Mouse (Mus musculus) T-helper 1 cell (primary cell): ENCODE measurements around the gene Gm44790.

Experiments used
- in situ Hi-C: fragments of 300-600 bp; cut with MboI, MseI; formaldehyde crosslinking; loops from one replicate; pipeline ENCODE4 v1.15.1; 2025; ENCODE audit warnings: high pct_unique_total_duplicates

Gm44790 gene

DNA sequence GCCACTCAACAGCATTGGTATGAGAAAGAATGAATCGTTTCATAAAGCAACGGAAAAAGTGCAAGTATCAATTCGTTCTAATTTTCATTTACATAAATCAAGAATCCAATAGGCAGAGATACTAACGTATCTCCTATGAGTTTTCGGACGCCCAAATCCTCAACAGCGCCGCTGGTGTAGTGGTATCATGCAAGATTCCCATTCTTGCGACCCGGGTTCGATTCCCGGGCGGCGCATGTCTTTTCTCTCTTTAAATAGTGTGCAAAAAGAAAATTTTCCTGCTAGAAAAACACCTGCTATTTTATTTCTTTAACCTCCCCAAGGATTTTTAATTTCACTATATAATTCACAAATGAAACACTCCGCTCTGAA, 22.7 kb upstream of the Gm44790 start:
- in situ Hi-C loops, result no loop called here

GRCm38 (mm10) chr6:86404100-86404861, 22.2 kb upstream of the Gm44790 start, which contains the start of gene Tia1:
TSS of gene Tia1 (plus strand) at chr6:86404219.
- in situ Hi-C loops, result no loop called here

DNA sequence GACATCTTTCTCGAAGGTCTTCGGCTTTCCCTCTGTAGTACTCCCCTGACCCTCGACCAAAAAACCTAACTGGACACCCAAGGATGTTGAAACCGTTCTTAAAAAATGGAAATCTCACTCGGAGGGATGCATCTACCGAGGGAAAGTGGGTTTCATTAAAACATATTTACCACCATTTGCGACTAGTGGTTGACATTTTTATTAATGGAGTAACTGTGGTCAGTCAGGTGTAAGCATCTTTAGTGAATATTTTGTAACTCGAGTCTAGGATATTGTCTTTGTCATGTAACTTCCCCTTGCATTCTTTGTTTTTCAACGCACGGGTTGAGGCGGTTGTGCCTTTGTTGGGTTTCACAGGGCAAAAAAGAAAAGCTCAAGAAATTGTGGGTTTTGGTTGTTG, 21.5 kb upstream of the Gm44790 start:
- in situ Hi-C loops, result no loop called here

DNA sequence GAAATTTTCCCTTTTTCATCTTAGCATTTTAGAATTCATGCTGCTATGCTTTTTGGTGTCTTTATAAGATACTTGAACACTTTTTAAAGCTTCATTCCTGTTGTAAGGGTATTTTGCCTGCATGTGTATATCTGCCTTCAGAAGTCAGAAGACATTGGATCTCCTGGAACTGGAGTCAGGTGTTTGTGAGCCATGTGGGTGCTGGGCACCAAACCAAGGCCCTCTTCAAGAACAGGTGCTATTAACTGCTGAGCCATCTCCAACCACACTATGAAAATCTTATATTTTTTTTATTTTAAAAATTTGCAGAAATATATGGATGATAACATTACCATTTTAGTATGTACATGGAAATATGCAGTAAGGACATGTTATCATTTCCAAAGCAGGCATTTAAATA, 20.2 kb upstream of the Gm44790 start:
- in situ Hi-C loops, result no loop called here

- in situ Hi-C loops, result no loop called here
Measured at GRCm38 (mm10) chr6:86418711-86419110, 7.7 kb upstream of the Gm44790 start.

- in situ Hi-C loops, result no loop called here
Measured at GRCm38 (mm10) chr6:86419239-86419638, 7.2 kb upstream of the Gm44790 start.

- in situ Hi-C loops, result no loop called here
Measured at GRCm38 (mm10) chr6:86420491-86420890, 6.0 kb upstream of the Gm44790 start.

DNA sequence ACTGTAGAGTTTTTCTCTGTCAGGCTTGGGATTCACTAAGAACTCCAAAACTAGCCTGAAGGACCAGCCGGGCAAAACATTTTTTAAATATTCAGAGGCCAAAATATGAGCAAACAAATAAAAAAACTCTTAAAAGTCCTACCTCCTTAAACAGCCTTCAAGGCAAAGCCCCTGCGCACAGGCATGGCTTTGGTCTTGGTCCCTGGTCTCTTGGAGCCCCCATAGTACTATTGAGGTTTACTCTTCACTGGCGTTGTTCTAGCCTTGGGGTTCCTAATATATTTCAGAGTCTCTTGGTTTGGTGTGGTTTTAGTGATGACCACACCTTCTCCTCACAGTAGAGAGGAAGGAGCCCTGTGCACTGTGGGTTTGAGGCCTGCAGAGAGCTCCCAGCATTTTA, 5.1 kb downstream of the Gm44790 start:
- in situ Hi-C loops, result no loop called here

- in situ Hi-C loops, result no loop called here
Measured at GRCm38 (mm10) chr6:86433696-86434095, 7.2 kb downstream of the Gm44790 start.

GRCm38 (mm10) chr6:86437711-86438110, 11.3 kb downstream of the Gm44790 start:
- in situ Hi-C loops, result no loop called here

DNA sequence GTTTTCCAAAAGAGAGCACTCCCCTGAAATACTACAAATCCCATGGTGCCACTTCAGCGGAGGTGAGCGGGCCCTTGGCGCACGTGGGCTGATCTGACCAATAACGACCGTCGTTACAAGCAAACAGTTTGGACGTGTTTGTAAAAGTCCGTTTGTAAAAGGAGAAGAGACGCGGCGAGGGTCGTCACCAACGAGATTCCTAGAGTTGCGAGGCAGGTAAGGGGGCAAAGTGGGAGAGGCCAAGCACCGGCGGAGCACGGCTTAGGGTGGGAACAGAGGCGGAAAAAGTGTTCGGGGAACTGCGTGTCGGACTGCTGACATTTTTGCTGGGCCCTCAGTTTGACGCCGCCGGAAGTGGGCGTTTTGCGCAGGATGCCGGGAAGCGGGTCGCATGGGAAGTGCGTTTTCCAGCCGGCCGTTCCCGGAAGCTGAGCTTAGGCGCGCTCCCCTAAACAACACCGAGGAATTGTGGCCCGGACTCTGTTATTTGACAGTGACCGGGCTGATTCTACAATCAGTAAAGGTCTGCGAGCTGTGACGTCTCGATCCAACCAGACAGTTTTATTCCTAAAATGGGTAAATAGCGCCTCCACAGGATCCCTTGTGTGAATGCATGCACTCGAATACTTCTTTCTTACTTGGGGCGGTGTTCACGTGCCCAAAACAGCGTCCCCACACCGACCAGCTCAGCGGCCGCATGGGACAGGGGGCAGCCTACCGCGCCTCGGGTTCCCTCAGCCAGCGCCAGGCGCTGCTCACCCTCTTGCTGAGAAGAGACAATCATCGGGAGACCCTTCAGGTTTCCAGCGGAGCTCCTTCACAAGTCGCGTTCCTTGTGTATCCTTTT, 12.0 kb downstream of the Gm44790 start, which contains the start of gene C87436:
Gene C87436, plus strand, starts transcription at position 103 of the 847 bp plus-strand sequence.
- in situ Hi-C loops, result no loop called here

DNA sequence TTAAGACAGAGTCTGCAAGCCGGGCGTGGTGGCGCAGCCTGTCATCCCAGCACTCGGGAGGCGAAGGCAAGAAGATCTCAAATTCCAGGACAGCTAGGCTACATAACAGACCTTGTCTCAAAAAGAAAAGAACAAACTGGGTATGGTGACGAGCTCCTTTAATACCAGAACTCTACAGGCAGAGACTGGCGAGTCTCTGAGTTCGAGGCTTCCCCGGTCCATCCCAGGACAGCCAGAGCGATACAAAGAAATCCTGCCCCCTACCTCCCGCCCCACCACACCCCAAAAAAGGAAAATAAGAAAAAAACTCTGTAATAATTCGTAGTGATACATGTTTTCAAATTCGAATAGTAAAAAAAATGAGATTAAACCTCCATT, 12.7 kb downstream of the Gm44790 start:
- in situ Hi-C loops, result no loop called here

GRCm38 (mm10) chr6:86439531-86439930, 13.1 kb downstream of the Gm44790 start:
- in situ Hi-C loops, result no loop called here

- in situ Hi-C loops, result no loop called here
Measured at GRCm38 (mm10) chr6:86441571-86441970, 15.1 kb downstream of the Gm44790 start.

GRCm38 (mm10) chr6:86445551-86445950, 19.1 kb downstream of the Gm44790 start:
- in situ Hi-C loops, result no loop called here

GRCm38 (mm10) chr6:86446927-86447568, 20.6 kb downstream of the Gm44790 start:
- in situ Hi-C loops, result no loop called here

DNA sequence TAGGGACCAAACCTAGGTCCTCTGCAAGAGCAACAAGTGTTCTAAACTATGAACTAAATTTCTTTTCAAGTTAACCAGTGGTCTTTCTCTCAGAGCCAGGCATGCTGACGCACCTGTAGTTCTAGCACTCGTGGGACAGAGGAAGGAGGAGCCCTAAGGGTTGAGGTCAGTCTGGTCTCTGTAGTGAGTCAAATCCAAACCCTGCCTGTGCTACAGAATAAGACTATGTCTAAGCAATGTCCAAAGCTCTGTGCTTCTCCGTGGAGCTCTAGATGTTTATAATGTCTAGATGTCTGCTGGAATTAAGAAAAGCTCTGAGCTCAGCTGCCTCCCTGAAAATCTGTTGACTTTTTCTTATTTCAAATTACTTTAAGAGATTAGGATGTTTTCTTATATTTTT, 30.3 kb downstream of the Gm44790 start:
- in situ Hi-C loops, result no loop called here

GRCm38 (mm10) chr6:86463079-86463478, 36.6 kb downstream of the Gm44790 start:
- in situ Hi-C loops, result no loop called here

DNA sequence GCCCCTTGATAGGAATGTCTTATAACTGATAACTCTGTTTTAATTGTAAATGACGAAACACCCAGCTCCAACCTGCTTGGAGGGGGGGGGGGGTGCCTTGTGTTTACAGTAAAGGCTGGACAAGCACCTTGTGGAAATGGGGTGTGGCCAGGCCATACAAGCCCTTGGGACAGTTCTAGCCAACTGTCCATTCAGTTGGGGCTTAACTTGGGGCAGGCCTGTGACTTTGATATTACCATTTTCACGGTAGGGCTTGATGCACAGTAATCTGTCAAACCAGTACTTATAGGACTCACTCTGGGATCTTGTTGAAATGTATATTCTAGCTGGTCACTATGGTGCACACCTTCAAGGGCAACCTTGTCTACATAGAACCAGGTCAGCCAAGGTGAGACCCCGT, 44.9 kb downstream of the Gm44790 start:
- in situ Hi-C loops, result no loop called here

- in situ Hi-C loops, result no loop called here
Measured at GRCm38 (mm10) chr6:86471760-86472099, 45.3 kb downstream of the Gm44790 start.

DNA sequence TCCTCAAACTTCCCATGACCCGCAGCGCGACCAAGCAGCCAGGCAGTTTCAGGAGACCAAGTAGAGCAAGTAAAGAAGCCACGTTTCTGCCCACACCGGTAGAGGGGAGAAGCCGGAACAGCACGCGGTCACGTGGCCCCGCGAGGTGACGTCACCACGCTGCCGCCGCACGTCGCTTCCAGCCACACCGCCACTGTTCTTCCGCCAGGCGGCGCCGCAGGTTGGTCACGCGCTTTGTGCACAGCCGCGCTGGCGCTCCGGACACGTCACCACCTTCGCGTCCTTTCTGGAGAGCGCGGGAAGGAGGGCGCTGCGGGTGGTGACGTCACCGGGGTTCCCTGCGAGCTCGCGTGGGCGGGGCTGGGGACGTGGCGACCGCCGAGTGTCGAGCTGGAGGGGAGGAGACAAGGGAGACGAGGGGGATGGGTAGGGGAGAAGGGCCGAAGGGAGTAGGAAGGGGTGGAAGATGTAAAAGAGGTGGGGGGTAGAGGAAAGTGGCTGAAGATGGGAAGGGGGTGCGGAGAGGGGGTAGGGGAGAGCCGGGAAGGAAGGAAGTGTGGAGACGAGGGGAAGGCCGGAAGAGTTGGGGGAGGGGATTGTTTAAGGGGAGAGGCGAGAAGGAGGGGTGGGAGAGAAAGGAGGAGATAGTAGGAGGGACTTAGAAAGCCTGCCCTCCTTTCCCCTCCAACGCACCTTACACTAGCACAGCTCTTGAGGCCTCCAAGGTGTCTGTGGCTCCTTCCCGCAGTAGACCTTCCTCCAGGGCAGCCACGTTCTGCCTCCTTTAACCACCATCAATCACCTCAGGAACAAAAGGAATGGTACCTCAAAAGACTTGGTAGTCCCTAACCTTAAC, 45.9 kb downstream of the Gm44790 start:
- in situ Hi-C loops, result no loop called here

DNA sequence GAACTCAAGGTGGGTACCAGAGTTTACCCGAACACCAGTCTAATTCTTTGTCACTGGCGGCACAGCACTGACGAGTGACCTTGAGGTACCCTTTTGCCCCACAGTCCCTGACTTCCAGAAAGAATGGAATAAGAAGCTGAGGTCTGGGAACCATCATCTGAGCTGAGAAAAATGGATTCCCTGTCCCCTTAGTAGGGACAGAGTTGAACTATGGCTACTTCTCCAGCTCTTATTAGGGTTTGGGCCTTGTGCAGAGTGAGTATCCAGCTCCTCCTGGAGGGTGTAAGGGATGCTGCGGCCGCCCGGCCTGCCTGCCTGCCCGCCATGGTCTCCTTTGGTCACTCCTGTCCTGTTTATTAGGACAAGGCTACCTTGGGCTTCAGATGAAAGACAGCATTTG, 46.6 kb downstream of the Gm44790 start:
- in situ Hi-C loops, result no loop called here
